8 mouse cellular contexts compared by ENCODE assay signal in the genomic region with DNA sequence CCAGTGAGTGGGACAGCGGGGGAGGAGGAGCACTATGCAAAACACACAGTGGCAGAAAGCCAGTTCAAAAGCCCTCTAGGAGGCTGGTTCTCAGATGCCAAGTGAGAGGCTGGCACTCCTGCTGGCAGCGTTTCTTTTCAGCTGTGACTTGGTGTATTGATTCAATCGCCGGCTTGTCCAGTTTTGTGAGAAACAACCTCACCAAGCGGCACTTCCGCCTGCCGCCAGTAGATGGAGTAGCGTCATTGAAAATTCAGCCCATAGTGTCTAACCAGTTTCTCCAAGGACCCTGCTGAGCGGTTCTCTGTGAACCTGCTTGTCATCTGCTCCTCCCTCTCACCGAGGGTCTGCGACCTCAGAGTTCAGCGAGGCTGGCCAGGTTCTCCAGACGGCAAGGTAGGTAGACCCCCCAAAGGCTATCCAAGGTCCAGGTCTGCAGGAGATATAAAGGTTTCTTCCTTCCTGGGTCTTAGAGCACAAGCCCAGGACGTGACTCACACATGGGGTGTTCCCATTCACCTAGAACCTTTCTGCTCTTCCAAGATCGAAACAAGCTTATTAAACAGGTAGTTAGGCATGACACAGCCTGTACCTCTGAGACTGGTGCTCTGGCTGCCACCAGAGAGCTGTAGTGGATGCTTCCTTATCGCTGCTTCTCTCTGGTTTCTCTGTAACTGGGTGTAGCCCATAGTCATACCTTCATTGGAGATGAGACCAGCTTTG. TPM values are rescaled to one million over a fixed set of nuclear protein-coding genes. Genes with fewer than 3 reads are reported as not detected.
DNase-seq lines count a peak whose midpoint lies in the region; ATAC-seq lines count a peak whose summit lies in the region.

No protein-coding gene starts in this region.

- WGBS in hindbrain, embryonic 12.5 days, result 11% methylated on average over 16 of the region's 16 CpGs

- no peaks in the 10 kb centered on the region for H3K36me3 ChIP-seq in hindbrain, embryonic 12.5 days

- peaks cover 31% of the 10 kb centered on the region for H3K4me1 ChIP-seq in hindbrain, embryonic 12.5 days

- H3K4me2 ChIP-seq in hindbrain, embryonic 12.5 days (replicated peaks), result peak overlapping the region; percentile 41

- no peaks in the 10 kb centered on the region for H3K9me3 ChIP-seq in hindbrain, embryonic 12.5 days (replicated peaks)

- H3K27ac ChIP-seq in hindbrain, embryonic 12.5 days, result no peak overlapping the region

- peaks cover 42% of the 10 kb centered on the region for H3K27me3 ChIP-seq in hindbrain, embryonic 12.5 days

- H3K4me3 ChIP-seq in hindbrain, embryonic 12.5 days, result no peak overlapping the region

- peak; percentile 92 for DNase-seq in Muller cell, postnatal 12 days (ENCODE audit: inconsistent ontology term)
- peak; percentile 87 for DNase-seq in cerebellum, adult 9-11 months
- peak; percentile 82 to 94 for DNase-seq in frontal cortex, postnatal 14 days (ENCODE audit: low spot score in 2 of 2)
- DNase-seq in layer of hippocampus, postnatal 25 days (ENCODE audit: extremely low spot score in 1 of 2, low spot score in 1 of 2), result peak; percentile 92 to 99
- peak; percentile 93 for DNase-seq in lung, postnatal 25 days (ENCODE audit: low spot score)
- DNase-seq in retina, postnatal 1 day, result peak; percentile 91
- DNase-seq in thymus, postnatal 4 days, result peak; percentile 91

- peak overlapping the region; percentile 3; the same call in 1 of the 2 replicates for H3K9ac ChIP-seq in hindbrain, embryonic 12.5 days

- peak; percentile 24; the same call in 1 of the 2 replicates for ATAC-seq in hindbrain, embryonic 12.5 days (ENCODE audit: low FRiP score)

RNA-seq across cellular contexts. Expression of a gene that starts 2.4 kb away (rescaled TPM):
- polyA plus RNA-seq in hindbrain, embryonic 12.5 days (2016; fragmentation: Nextera tagmentation; extraction: Ambion mirVana), result 17.5 and 17.6 TPM in 2 replicates
- 10 to 100 TPM in 1 of 2 experiments, 1 to 10 TPM in 1; 9.0 to 12.7 TPM for total RNA-seq in layer of hippocampus, postnatal 25 days (2021)

RNA-seq across cellular contexts. Expression of a gene that starts 9.7 kb away (rescaled TPM):
- 69.4 and 75.7 TPM in 2 replicates for polyA plus RNA-seq in hindbrain, embryonic 12.5 days (2016; fragmentation: Nextera tagmentation; extraction: Ambion mirVana)
- 10 to 100 TPM; 17.3 to 21.1 TPM for total RNA-seq in layer of hippocampus, postnatal 25 days (2021)

RNA-seq across cellular contexts. Expression of a gene that starts 46.5 kb away (rescaled TPM):
- 58.7 and 60.2 TPM in 2 replicates for polyA plus RNA-seq in hindbrain, embryonic 12.5 days (2016; fragmentation: Nextera tagmentation; extraction: Ambion mirVana)
- total RNA-seq in layer of hippocampus, postnatal 25 days (2021), result 10 to 100 TPM; 35.2 to 40.9 TPM
